Mouse (Mus musculus): ENCODE measurements around the gene Gk5.

The Gk5 gene

GRCm38 (mm10) chr9:96167168-96167585 is 48.0 kb downstream of the Gk5 start:
- DNase-seq (ENCODE audit: low read depth, low spot score), result peak; percentile 78
- Histone ChIP-seq H3K36me3 (ENCODE audit: control insufficient read depth, insufficient read depth, low read length, poor library complexity, severe bottlenecking) (0 out of 2 replicates have a peak, but pooled peaks cover under 1% of the 10 kb centered on the region), H3K27me3 (ENCODE audit: control insufficient read depth, insufficient read depth, low read length, poor library complexity, severe bottlenecking) (no peaks in the 10 kb centered on the region)

- no peaks in the 10 kb centered on the region for H3K27me3 ChIP-seq (ENCODE audit: control insufficient read depth, insufficient read depth, low read length, poor library complexity, severe bottlenecking)
- H3K36me3 ChIP-seq (ENCODE audit: control insufficient read depth, insufficient read depth, low read length, poor library complexity, severe bottlenecking), result 0 out of 2 replicates have a peak, but pooled peaks cover 2% of the 10 kb centered on the region
- peak; percentile 43 for DNase-seq (ENCODE audit: low read depth, low spot score)
Measured at GRCm38 (mm10) chr9:96170600-96170999, 51.4 kb downstream of the Gk5 start.

- no peak for DNase-seq (ENCODE audit: low read depth, low spot score)
- H3K36me3 ChIP-seq (ENCODE audit: control insufficient read depth, insufficient read depth, low read length, poor library complexity, severe bottlenecking), result no peaks in the 10 kb centered on the region
- no peaks in the 10 kb centered on the region for H3K27me3 ChIP-seq (ENCODE audit: control insufficient read depth, insufficient read depth, low read length, poor library complexity, severe bottlenecking)
Measured at GRCm38 (mm10) chr9:96184909-96185308, 65.7 kb downstream of the Gk5 start.

GRCm38 (mm10) chr9:96186701-96187100 is 67.5 kb downstream of the Gk5 start:
- no peak for DNase-seq (ENCODE audit: low read depth, low spot score)
- Histone ChIP-seq H3K36me3 (ENCODE audit: control insufficient read depth, insufficient read depth, low read length, poor library complexity, severe bottlenecking) (no peaks in the 10 kb centered on the region), H3K27me3 (ENCODE audit: control insufficient read depth, insufficient read depth, low read length, poor library complexity, severe bottlenecking) (no peaks in the 10 kb centered on the region)

GRCm38 (mm10) chr9:96195885-96196622 is 76.9 kb downstream of the Gk5 start, which contains the start of gene Tfdp2:
Tfdp2 (plus strand) TSS chr9:96196275.
- Histone ChIP-seq H3K27me3 (ENCODE audit: control insufficient read depth, insufficient read depth, low read length, poor library complexity, severe bottlenecking) (no peaks in the 10 kb centered on the region), H3K36me3 (ENCODE audit: control insufficient read depth, insufficient read depth, low read length, poor library complexity, severe bottlenecking) (no peaks in the 10 kb centered on the region)
- peak; percentile 89 for DNase-seq (ENCODE audit: low read depth, low spot score)

GRCm38 (mm10) chr9:96196636-96197181 is 77.5 kb downstream of the Gk5 start:
- Histone ChIP-seq H3K36me3 (ENCODE audit: control insufficient read depth, insufficient read depth, low read length, poor library complexity, severe bottlenecking) (no peaks in the 10 kb centered on the region), H3K27me3 (ENCODE audit: control insufficient read depth, insufficient read depth, low read length, poor library complexity, severe bottlenecking) (no peaks in the 10 kb centered on the region)
- peak; percentile 53 for DNase-seq (ENCODE audit: low read depth, low spot score)

- H3K36me3 ChIP-seq (ENCODE audit: control insufficient read depth, insufficient read depth, low read length, poor library complexity, severe bottlenecking), result 0 out of 2 replicates have a peak, but pooled peaks cover 3% of the 10 kb centered on the region
- no peak for DNase-seq (ENCODE audit: low read depth, low spot score)
Measured at GRCm38 (mm10) chr9:96197806-96198205, 78.6 kb downstream of the Gk5 start.

GRCm38 (mm10) chr9:96203663-96204062 is 84.5 kb downstream of the Gk5 start:
- no peaks in the 10 kb centered on the region for H3K27me3 ChIP-seq (ENCODE audit: control insufficient read depth, insufficient read depth, low read length, poor library complexity, severe bottlenecking)
- DNase-seq (ENCODE audit: low read depth, low spot score), result no peak
- H3K36me3 ChIP-seq (ENCODE audit: control insufficient read depth, insufficient read depth, low read length, poor library complexity, severe bottlenecking), result 0 out of 2 replicates have a peak, but pooled peaks cover 3% of the 10 kb centered on the region

More at GRCm38 (mm10) chr9:96197806-96198205, 78.6 kb downstream of the Gk5 start:
- no peaks in the 10 kb centered on the region for H3K27me3 ChIP-seq (ENCODE audit: control insufficient read depth, insufficient read depth, low read length, poor library complexity, severe bottlenecking)

- 0 out of 2 replicates have a peak, but pooled peaks cover 1% of the 10 kb centered on the region for H3K36me3 ChIP-seq (ENCODE audit: control insufficient read depth, insufficient read depth, low read length, poor library complexity, severe bottlenecking)
- DNase-seq (ENCODE audit: low read depth, low spot score), result no peak
- no peaks in the 10 kb centered on the region for H3K27me3 ChIP-seq (ENCODE audit: control insufficient read depth, insufficient read depth, low read length, poor library complexity, severe bottlenecking)
Measured at GRCm38 (mm10) chr9:96207428-96207827, 88.3 kb downstream of the Gk5 start.

- Histone ChIP-seq H3K27me3 (ENCODE audit: control insufficient read depth, insufficient read depth, low read length, poor library complexity, severe bottlenecking) (no peaks in the 10 kb centered on the region), H3K36me3 (ENCODE audit: control insufficient read depth, insufficient read depth, low read length, poor library complexity, severe bottlenecking) (no peaks in the 10 kb centered on the region)
- DNase-seq (ENCODE audit: low read depth, low spot score), result no peak
Measured at GRCm38 (mm10) chr9:96213036-96213645, 94.0 kb downstream of the Gk5 start.

- no peak for DNase-seq (ENCODE audit: low read depth, low spot score)
- H3K36me3 ChIP-seq (ENCODE audit: control insufficient read depth, insufficient read depth, low read length, poor library complexity, severe bottlenecking), result no peaks in the 10 kb centered on the region
- no peaks in the 10 kb centered on the region for H3K27me3 ChIP-seq (ENCODE audit: control insufficient read depth, insufficient read depth, low read length, poor library complexity, severe bottlenecking)
Measured at GRCm38 (mm10) chr9:96214171-96214570, 95.0 kb downstream of the Gk5 start.

GRCm38 (mm10) chr9:96217299-96217698 is 98.1 kb downstream of the Gk5 start:
- DNase-seq (ENCODE audit: low read depth, low spot score), result no peak
- no peaks in the 10 kb centered on the region for H3K27me3 ChIP-seq (ENCODE audit: control insufficient read depth, insufficient read depth, low read length, poor library complexity, severe bottlenecking)
- no peaks in the 10 kb centered on the region for H3K36me3 ChIP-seq (ENCODE audit: control insufficient read depth, insufficient read depth, low read length, poor library complexity, severe bottlenecking)

- H3K36me3 ChIP-seq (ENCODE audit: control insufficient read depth, insufficient read depth, low read length, poor library complexity, severe bottlenecking), result no peaks in the 10 kb centered on the region
- H3K27me3 ChIP-seq (ENCODE audit: control insufficient read depth, insufficient read depth, low read length, poor library complexity, severe bottlenecking), result no peaks in the 10 kb centered on the region
- peak; percentile 37 for DNase-seq (ENCODE audit: low read depth, low spot score)
Measured at GRCm38 (mm10) chr9:96217799-96218198, 98.6 kb downstream of the Gk5 start.

- no peaks in the 10 kb centered on the region for H3K36me3 ChIP-seq (ENCODE audit: control insufficient read depth, insufficient read depth, low read length, poor library complexity, severe bottlenecking)
- H3K27me3 ChIP-seq (ENCODE audit: control insufficient read depth, insufficient read depth, low read length, poor library complexity, severe bottlenecking), result no peaks in the 10 kb centered on the region
- peak; percentile 26 for DNase-seq (ENCODE audit: low read depth, low spot score)
Measured at GRCm38 (mm10) chr9:96219114-96219669, 100.0 kb downstream of the Gk5 start.

- Histone ChIP-seq H3K27me3 (ENCODE audit: control insufficient read depth, insufficient read depth, low read length, poor library complexity, severe bottlenecking) (no peaks in the 10 kb centered on the region), H3K36me3 (ENCODE audit: control insufficient read depth, insufficient read depth, low read length, poor library complexity, severe bottlenecking) (no peaks in the 10 kb centered on the region)
- DNase-seq (ENCODE audit: low read depth, low spot score), result peak; percentile 6
Measured at GRCm38 (mm10) chr9:96220419-96220818, 101.3 kb downstream of the Gk5 start.

All from splenic B cell, adult 2 months (primary cell).